Comparison of ENCODE assay signal across 9 mouse cellular contexts in genomic region chr10:19578409-19578986, GRCm38 (mm10). TPM values are rescaled to one million over a fixed set of nuclear protein-coding genes. Genes with fewer than 3 reads are reported as not detected.
DNase-seq lines count a peak whose midpoint lies in the region; ATAC-seq and TF ChIP-seq lines count a peak whose summit lies in the region.
"Had no signal": no experiment of that assay in that cellular context is flagged by ENCODE, and none has a peak within 500 bp of the region (broad histone marks: within the 10 kb centered on the region; RNA-seq: fewer than 3 reads in every experiment).

No protein-coding gene starts in this region.

- no peaks in the 10 kb centered on the region for H3K9me3 ChIP-seq in limb, embryonic 14.5 days (ENCODE audit: control insufficient read depth, low read length)
- H3K9me3 ChIP-seq: hindbrain, embryonic 15.5 days had no signal

- no peaks in the 10 kb centered on the region for H3K27me3 ChIP-seq in limb, embryonic 14.5 days (ENCODE audit: control insufficient read depth, insufficient read depth, low read length)
- H3K27me3 ChIP-seq: hindbrain, embryonic 15.5 days had no signal

- H3K9ac ChIP-seq in limb, embryonic 14.5 days (ENCODE audit: low read depth, low read length, severe bottlenecking), result no peak overlapping the region
- H3K9ac ChIP-seq: hindbrain, embryonic 15.5 days had no signal

- no peak for TF ChIP-seq POLR2A in limb, embryonic 14.5 days (IDR thresholded peaks at IDR 0.05; ENCODE audit: borderline replicate concordance, extremely low read depth, insufficient read depth, insufficient read length)

- H3K36me3 ChIP-seq in limb, embryonic 14.5 days (ENCODE audit: control insufficient read depth, insufficient read depth, low read length), result no peaks in the 10 kb centered on the region
- H3K36me3 ChIP-seq: hindbrain, embryonic 15.5 days had no signal

- no peak overlapping the region for H3K4me3 ChIP-seq in limb, embryonic 14.5 days (replicated peaks; ENCODE audit: low read length)
- H3K4me3 ChIP-seq: hindbrain, embryonic 15.5 days had no signal

- DNase-seq in cerebellum, adult 11 months, result no peak
- peak; percentile 62 to 64 for DNase-seq in kidney, postnatal 25 days
- DNase-seq in kidney, adult 8-10 months, result no peak
- DNase-seq in adrenal gland, postnatal 25 days, result peak; percentile 54
- DNase-seq in limb, embryonic 14.5 days (ENCODE audit: low spot score), result peak; percentile 65
- no peak for DNase-seq in embryo, embryonic 11 days
- DNase-seq in ovary, postnatal 14 days (ENCODE audit: low spot score), result no peak

- peak; percentile 26; the same call in 1 of the 2 replicates for ATAC-seq in cerebellum, adult (ENCODE audit: insufficient number of reproducible peaks, low FRiP score, low TSS enrichment)
- ATAC-seq in limb, embryonic 14.5 days (ENCODE audit: low FRiP score, low read depth), result no peak

- H3K4me2 ChIP-seq in limb, embryonic 14.5 days (replicated peaks; ENCODE audit: low read depth, low read length, severe bottlenecking), result no peak overlapping the region
- H3K4me2 ChIP-seq: hindbrain, embryonic 15.5 days had no signal

- 51% methylated on average over 9 of the region's 9 CpGs for WGBS in limb, embryonic 14.5 days

- H3K27ac ChIP-seq in limb, embryonic 14.5 days (replicated peaks; ENCODE audit: low read depth, low read length), result no peak overlapping the region
- H3K27ac ChIP-seq: hindbrain, embryonic 15.5 days had no signal

- peaks cover 3% of the 10 kb centered on the region; the same call in 1 of the 2 replicates for H3K4me1 ChIP-seq in limb, embryonic 14.5 days (ENCODE audit: control insufficient read depth, insufficient read depth, low read length)
- H3K4me1 ChIP-seq: hindbrain, embryonic 15.5 days had no signal

RNA-seq across cellular contexts. Expression of gene Ifngr1, which starts 13.3 kb away (rescaled TPM):
- total RNA-seq in adrenal gland, postnatal 25 days (2021), result 36.6 and 37.4 TPM in 2 replicates
- 26.2 and 28.2 TPM in 2 replicates for polyA plus RNA-seq in limb, embryonic 14.5 days (2012; rRNA removed)
- 52.2 and 56.8 TPM in 2 replicates for polyA plus RNA-seq in limb, embryonic 14.5 days (2014; fragmentation: Nextera tagmentation; extraction: Ambion mirVana)

RNA-seq across cellular contexts. Expression of gene Il22ra2, which starts 43.3 kb away (rescaled TPM):
- not detected in 2 replicates for total RNA-seq in adrenal gland, postnatal 25 days (2021)
- polyA plus RNA-seq in limb, embryonic 14.5 days (2012; rRNA removed), result 0.04 and 0.09 TPM in 2 replicates
- polyA plus RNA-seq in limb, embryonic 14.5 days (2014; fragmentation: Nextera tagmentation; extraction: Ambion mirVana), result not detected in 2 replicates
- polyA plus RNA-seq: hindbrain, embryonic 15.5 days had no signal

Comparison
In these comparisons a context has a peak if more than half of its experiments do, and no peak if none do; other contexts are left out.
1. DNase-seq: peak in kidney, postnatal 25 days (2 of 2), adrenal gland, postnatal 25 days (single experiment) and limb, embryonic 14.5 days (single experiment); none in cerebellum, adult 11 months (single experiment), kidney, adult 8-10 months (0 of 2), embryo, embryonic 11 days (single experiment) and ovary, postnatal 14 days (single experiment).